Mouse (Mus musculus) cerebellum, postnatal 36 days (tissue): ENCODE measurements at regions not wholly inside any gene's neighbourhood (a gene's known extent, or its start where the extent isn't known, plus 50 kb on each side); places are given as distances from the start of the nearest gene placed in this dataset.
"Not testable (repeated sequence)": the region's sequence is repeated elsewhere in the genome, so short reads cannot be mapped to it uniquely, and the experiment has no call there.

Experiments
- DNase-seq, 2 experiments: peaks; one replicate each; pipeline ENCODE4 v3.0.0; 2021 to 2022; ENCODE audit warnings: mixed read lengths in 2 of 2

GRCm38 (mm10) chr9:5718585-5718984 lies 373.4 kb downstream of the Casp12 start:
- DNase-seq: not testable (repeated sequence)

GRCm38 (mm10) chr9:5728843-5729242 lies 383.6 kb downstream of the Casp12 start:
- DNase-seq: no peak

GRCm38 (mm10) chr9:5752686-5753301 lies 407.6 kb downstream of the Casp12 start:
- no peak for DNase-seq

- no peak for DNase-seq
Measured at GRCm38 (mm10) chr9:5753785-5754184, 408.6 kb downstream of the Casp12 start.

GRCm38 (mm10) chr9:5761215-5761614 lies 407.2 kb upstream of the Pdgfd start:
- no peak for DNase-seq

- DNase-seq: no peak
Measured at GRCm38 (mm10) chr9:5769927-5770326, 398.5 kb upstream of the Pdgfd start.

GRCm38 (mm10) chr9:5771158-5771557 lies 397.2 kb upstream of the Pdgfd start:
- no peak for DNase-seq
